Mouse (Mus musculus) T-cell, adult 66 days (primary cell): ENCODE measurements around the gene Pgrmc2. TPM values are rescaled to one million over a fixed set of nuclear protein-coding genes. Genes with fewer than 3 reads are reported as not detected.

ENCODE experiments used
- total RNA-seq, 2 experiments: library from RNA; stranded (reverse); gene quantifications; 3 replicates in 1 of 2; 4 replicates in 1 of 2; pipeline ENCODE4 v1.2.4; 2023

The Pgrmc2 gene
- total RNA-seq = 10 to 100 TPM; 27.4 to 29.3 TPM

DNA sequence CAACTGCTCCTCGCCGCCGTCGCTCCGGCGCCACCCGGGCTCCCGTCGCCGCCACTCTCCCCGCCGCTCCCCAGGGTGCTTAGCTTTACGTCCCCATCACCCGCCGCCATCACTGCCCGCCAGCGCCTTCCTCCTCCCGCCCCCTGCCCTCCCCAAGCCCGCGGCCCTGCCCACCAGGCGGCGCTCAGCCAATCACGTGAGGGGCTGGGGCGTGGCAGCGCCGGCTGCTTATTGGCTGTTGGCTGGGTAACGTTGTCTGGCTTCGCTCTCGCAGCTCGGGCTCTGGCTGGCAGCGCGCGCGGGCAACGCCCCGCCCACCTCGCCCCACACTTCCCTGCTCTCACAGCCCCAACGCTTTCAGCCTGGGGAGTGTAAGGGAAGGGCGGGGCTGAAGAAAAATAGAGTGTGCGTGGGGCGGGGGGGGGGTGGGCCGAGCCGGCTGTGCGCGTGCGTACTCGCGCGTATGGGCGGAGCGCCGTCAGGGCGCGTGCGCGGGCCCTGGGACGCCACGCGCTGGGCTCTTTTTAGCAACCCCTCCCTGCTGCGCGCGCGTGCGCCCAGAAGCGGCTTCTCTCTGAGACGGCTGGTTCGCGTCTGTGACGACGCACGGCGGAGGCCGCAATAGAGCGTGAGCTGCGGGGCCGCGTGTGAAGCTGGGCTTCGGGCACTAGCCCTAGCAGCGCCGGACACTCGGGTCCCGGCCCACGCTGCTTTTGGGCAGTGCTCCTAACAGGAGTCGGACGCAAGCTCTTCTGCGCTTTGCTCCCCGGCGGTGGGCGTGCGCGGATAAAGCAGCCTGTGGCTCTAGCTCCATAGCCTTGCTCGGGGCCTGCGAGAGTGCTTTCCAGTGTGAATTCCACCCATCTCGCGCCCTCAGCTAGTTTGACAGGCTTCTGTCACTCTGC, at the start of gene Pgrmc2:
Gene Pgrmc2, minus strand, starts transcription at position 162 of the 905 bp plus-strand sequence.

Other genes with a start within 250 kb of the Pgrmc2 start
- gene Mfsd8, start 236.2 kb downstream of the Pgrmc2 start, total RNA-seq = 10 to 100 TPM; 13.8 to 15.9 TPM
- gene Abhd18, start 236.1 kb downstream of the Pgrmc2 start, total RNA-seq = 10 to 100 TPM; 12.7 to 13.5 TPM
- not detected for gene 1700034I23Rik, start 180.5 kb downstream of the Pgrmc2 start, total RNA-seq
- 10 to 100 TPM; 19.4 to 22.8 TPM for gene Larp1b, start 133.2 kb downstream of the Pgrmc2 start, total RNA-seq